Mouse (Mus musculus) urinary bladder, postnatal 14 days (tissue): ENCODE measurements around the gene Gm43191.
A peak's percentile ranks its signal among the peaks of the same experiment; 100 is the strongest.
"Not testable (repeated sequence)": the region's sequence is repeated elsewhere in the genome, so short reads cannot be mapped to it uniquely, and the experiment has no call there.

Experiments used
- DNase-seq: peaks from one replicate; pipeline ENCODE4 v3.0.0; 2021; ENCODE audit warnings: low spot score

The Gm43191 gene

GRCm38 (mm10) chr3:116661870-116662414 lies 19.1 kb downstream of the Gm43191 start:
- no peak for DNase-seq

GRCm38 (mm10) chr3:116661288-116661869 lies 19.7 kb downstream of the Gm43191 start:
- no peak for DNase-seq

GRCm38 (mm10) chr3:116659856-116660430 lies 21.1 kb downstream of the Gm43191 start:
- no peak for DNase-seq

- no peak for DNase-seq
These were observed 22.0 kb downstream of the Gm43191 start for GRCm38 (mm10) chr3:116658928-116659565.

GRCm38 (mm10) chr3:116656184-116656965 lies 24.7 kb downstream of the Gm43191 start:
- no peak for DNase-seq

- DNase-seq: not testable (repeated sequence)
These were observed 27.0 kb downstream of the Gm43191 start for GRCm38 (mm10) chr3:116654051-116654450.

GRCm38 (mm10) chr3:116653278-116653945 lies 27.6 kb downstream of the Gm43191 start:
- no peak for DNase-seq

- DNase-seq: no peak
These were observed 29.0 kb downstream of the Gm43191 start for GRCm38 (mm10) chr3:116652033-116652446.

GRCm38 (mm10) chr3:116650698-116651097 lies 30.4 kb downstream of the Gm43191 start:
- no peak for DNase-seq

GRCm38 (mm10) chr3:116648805-116649204 lies 32.3 kb downstream of the Gm43191 start:
- DNase-seq: no peak

- DNase-seq: no peak
These were observed 34.7 kb downstream of the Gm43191 start for GRCm38 (mm10) chr3:116646387-116646786.

- no peak for DNase-seq
These were observed 38.7 kb downstream of the Gm43191 start for GRCm38 (mm10) chr3:116642373-116642772.

- DNase-seq: no peak
These were observed 39.2 kb downstream of the Gm43191 start for GRCm38 (mm10) chr3:116641811-116642371.

- DNase-seq: no peak
These were observed 41.0 kb downstream of the Gm43191 start for GRCm38 (mm10) chr3:116640024-116640423.

- no peak for DNase-seq
These were observed 42.5 kb downstream of the Gm43191 start for GRCm38 (mm10) chr3:116638572-116638971.

GRCm38 (mm10) chr3:116637693-116638476 lies 43.2 kb downstream of the Gm43191 start:
- DNase-seq: peak; percentile 14

GRCm38 (mm10) chr3:116635799-116636198 lies 45.3 kb downstream of the Gm43191 start:
- no peak for DNase-seq

- DNase-seq: no peak
These were observed 46.2 kb downstream of the Gm43191 start for GRCm38 (mm10) chr3:116634853-116635252.

- DNase-seq: no peak
These were observed 47.0 kb downstream of the Gm43191 start for GRCm38 (mm10) chr3:116634091-116634490.

- no peak for DNase-seq
These were observed 48.1 kb downstream of the Gm43191 start for GRCm38 (mm10) chr3:116632971-116633370.

GRCm38 (mm10) chr3:116631459-116631858 lies 49.6 kb downstream of the Gm43191 start:
- DNase-seq: no peak
